Mouse (Mus musculus) midbrain, embryonic 15.5 days (tissue): ENCODE results near the gene Rnf6. TPM values are rescaled to one million over a fixed set of nuclear protein-coding genes. Genes with fewer than 3 reads are reported as not detected.

Experiments used
- ATAC-seq: fragments of 200-750 bp; cut with Nextera tagmentation; replicated peaks from 2 replicates; pipeline ENCODE4 v1.8.0; 2017; ENCODE audit warnings: moderate TSS enrichment
- H3K27ac ChIP-seq: fragments of 300-500 bp; sonication (generic); 2 replicates; pipeline ENCODE4 v1.5.1; 2015; ENCODE audit warnings: mild to moderate bottlenecking, inconsistent platforms
- H3K27me3 ChIP-seq: fragments of 300-500 bp; sonication (generic); replicated peaks from 2 replicates; pipeline ENCODE4 v1.6.1; 2015; ENCODE audit warnings: inconsistent platforms
- H3K36me3 ChIP-seq: fragments of 300-500 bp; sonication (generic); replicated peaks from 2 replicates; pipeline ENCODE4 v1.6.1; 2015; ENCODE audit warnings: inconsistent platforms
- H3K4me1 ChIP-seq: fragments of 300-500 bp; sonication (generic); 2 replicates; pipeline ENCODE4 v1.6.1; 2015; ENCODE audit warnings: inconsistent platforms
- H3K4me2 ChIP-seq: fragments of 300-500 bp; sonication (generic); 2 replicates; pipeline ENCODE4 v1.6.1; 2015; ENCODE audit warnings: inconsistent platforms, mild to moderate bottlenecking, moderate library complexity
- H3K4me3 ChIP-seq: fragments of 300-500 bp; sonication (generic); 2 replicates; pipeline ENCODE4 v1.5.1; 2015; ENCODE audit warnings: mild to moderate bottlenecking, inconsistent platforms
- H3K9ac ChIP-seq: fragments of 300-500 bp; sonication (generic); 2 replicates; pipeline ENCODE4 v1.6.1; 2015; ENCODE audit warnings: mild to moderate bottlenecking, inconsistent platforms
- H3K9me3 ChIP-seq: fragments of 300-500 bp; sonication (generic); 2 replicates; pipeline ENCODE4 v1.6.1; 2016; ENCODE audit warnings: inconsistent platforms
- WGBS: fragments of 180-500 bp; shearing (Covaris S2); methylation state at CpG from one replicate; pipeline ENCODE4 v1.1.7; 2015; ENCODE audit warnings: mixed read lengths; 5-methylcytosine and 5-hydroxymethylcytosine counted together
- polyA plus RNA-seq: library from polyadenylated mRNA; unstranded; fragments of >200 nt; fragmentation: Nextera tagmentation; extraction: Ambion mirVana; gene quantifications from 2 replicates; pipeline ENCODE4 v1.2.1, GENCODE M21; 2015

Rnf6 gene
- polyA plus RNA-seq, 1 experiment from 2014 or later = 33.6 TPM

GRCm38 (mm10) chr5:146227496-146227895 lies 6.1 kb upstream of the Rnf6 start:
- ATAC-seq = no peak
- 90% methylated on average over 8 of the region's 8 CpGs for WGBS
- no peaks in the 10 kb centered on the region for H3K36me3 ChIP-seq
- no peak overlapping the region for H3K9ac ChIP-seq
- no peak overlapping the region for H3K4me3 ChIP-seq
- no peaks in the 10 kb centered on the region for H3K9me3 ChIP-seq
- H3K4me1 ChIP-seq = peaks cover 12% of the 10 kb centered on the region
- H3K4me2 ChIP-seq = no peak overlapping the region
- no peaks in the 10 kb centered on the region for H3K27me3 ChIP-seq
- no peak overlapping the region for H3K27ac ChIP-seq

- no peak overlapping the region for H3K4me3 ChIP-seq
- H3K27ac ChIP-seq = no peak overlapping the region
- no peak overlapping the region for H3K9ac ChIP-seq
- H3K27me3 ChIP-seq = no peaks in the 10 kb centered on the region
- H3K4me2 ChIP-seq = no peak overlapping the region
- H3K36me3 ChIP-seq = no peaks in the 10 kb centered on the region
- no peaks in the 10 kb centered on the region for H3K9me3 ChIP-seq
- no peak for ATAC-seq
- H3K4me1 ChIP-seq = peaks cover 21% of the 10 kb centered on the region
- WGBS = 92% methylated on average over 5 of the region's 5 CpGs
Observed at GRCm38 (mm10) chr5:146223786-146224185, 2.4 kb upstream of the Rnf6 start.

GRCm38 (mm10) chr5:146221722-146222121 lies 367 bp upstream of the Rnf6 start:
- Histone ChIP-seq H3K4me3 (peak overlapping the region; percentile 88), H3K9me3 (no peaks in the 10 kb centered on the region), H3K36me3 (peaks cover 13% of the 10 kb centered on the region; the same call in 1 of the 2 replicates), H3K27ac (peak overlapping the region; percentile 98), H3K4me2 (peak overlapping the region; percentile 66), H3K4me1 (peaks cover 21% of the 10 kb centered on the region), H3K9ac (peak overlapping the region; percentile 85), H3K27me3 (no peaks in the 10 kb centered on the region)
- 24% methylated on average over 6 of the region's 6 CpGs for WGBS
- no peak for ATAC-seq

- Histone ChIP-seq H3K36me3 (peaks cover 20% of the 10 kb centered on the region), H3K4me2 (peak overlapping the region; percentile 66), H3K9me3 (no peaks in the 10 kb centered on the region), H3K27me3 (no peaks in the 10 kb centered on the region), H3K27ac (peak overlapping the region; percentile 98), H3K4me1 (peaks cover 21% of the 10 kb centered on the region), H3K9ac (peak overlapping the region; percentile 44), H3K4me3 (peak overlapping the region; percentile 88)
- peak; percentile 74 for ATAC-seq
- 8% methylated on average over 13 of the region's 13 CpGs for WGBS
Observed at GRCm38 (mm10) chr5:146220501-146220878, 865 bp downstream of the Rnf6 start.

- Histone ChIP-seq H3K27ac (no peak overlapping the region), H3K4me1 (no peaks in the 10 kb centered on the region), H3K9me3 (no peaks in the 10 kb centered on the region), H3K27me3 (no peaks in the 10 kb centered on the region), H3K4me3 (no peak overlapping the region), H3K4me2 (no peak overlapping the region), H3K9ac (no peak overlapping the region), H3K36me3 (peaks cover 67% of the 10 kb centered on the region)
- WGBS = 96% methylated on average over 5 of the region's 5 CpGs
- no peak for ATAC-seq
Observed at GRCm38 (mm10) chr5:146205537-146205936, 15.8 kb downstream of the Rnf6 start.

- peaks cover 64% of the 10 kb centered on the region for H3K36me3 ChIP-seq
- no peaks in the 10 kb centered on the region for H3K27me3 ChIP-seq
- no peak overlapping the region for H3K4me3 ChIP-seq
- H3K9me3 ChIP-seq = no peaks in the 10 kb centered on the region
- H3K9ac ChIP-seq = no peak overlapping the region
- ATAC-seq = no peak
- 96% methylated on average over 2 of the region's 2 CpGs for WGBS
- H3K27ac ChIP-seq = no peak overlapping the region
- no peak overlapping the region for H3K4me2 ChIP-seq
- no peaks in the 10 kb centered on the region for H3K4me1 ChIP-seq
Observed at GRCm38 (mm10) chr5:146203921-146204320, 17.4 kb downstream of the Rnf6 start.

- peaks cover 41% of the 10 kb centered on the region for H3K36me3 ChIP-seq
- ATAC-seq = no peak
Observed at GRCm38 (mm10) chr5:146200580-146200979, 20.8 kb downstream of the Rnf6 start.

GRCm38 (mm10) chr5:146199540-146199939 lies 21.8 kb downstream of the Rnf6 start:
- H3K36me3 ChIP-seq = peaks cover 31% of the 10 kb centered on the region
- WGBS = 86% methylated on average over 2 of the region's 2 CpGs
- no peak overlapping the region for H3K4me2 ChIP-seq
- no peak overlapping the region for H3K9ac ChIP-seq
- no peak for ATAC-seq
- no peak overlapping the region for H3K27ac ChIP-seq
- no peaks in the 10 kb centered on the region for H3K27me3 ChIP-seq
- H3K4me1 ChIP-seq = no peaks in the 10 kb centered on the region
- H3K4me3 ChIP-seq = no peak overlapping the region
- H3K9me3 ChIP-seq = no peaks in the 10 kb centered on the region

More at GRCm38 (mm10) chr5:146200580-146200979, 20.8 kb downstream of the Rnf6 start:
- no peaks in the 10 kb centered on the region for H3K4me1 ChIP-seq
- H3K27me3 ChIP-seq = no peaks in the 10 kb centered on the region
- no peak overlapping the region for H3K4me3 ChIP-seq
- H3K27ac ChIP-seq = no peak overlapping the region
- no peaks in the 10 kb centered on the region for H3K9me3 ChIP-seq
- H3K9ac ChIP-seq = no peak overlapping the region
- no peak overlapping the region for H3K4me2 ChIP-seq
- WGBS = 97% methylated on average over 6 of the region's 6 CpGs

- Histone ChIP-seq H3K9ac (no peak overlapping the region), H3K4me3 (no peak overlapping the region), H3K9me3 (no peaks in the 10 kb centered on the region), H3K4me2 (no peak overlapping the region), H3K27me3 (no peaks in the 10 kb centered on the region), H3K4me1 (no peaks in the 10 kb centered on the region), H3K36me3 (peaks cover 27% of the 10 kb centered on the region), H3K27ac (no peak overlapping the region)
- no peak for ATAC-seq
Observed at GRCm38 (mm10) chr5:146199073-146199472, 22.3 kb downstream of the Rnf6 start.

GRCm38 (mm10) chr5:146193360-146193759 lies 28.0 kb downstream of the Rnf6 start:
- Histone ChIP-seq H3K27ac (no peak overlapping the region), H3K4me3 (no peak overlapping the region), H3K4me1 (no peaks in the 10 kb centered on the region), H3K27me3 (no peaks in the 10 kb centered on the region), H3K36me3 (peaks cover 3% of the 10 kb centered on the region; the same call in 1 of the 2 replicates), H3K9ac (no peak overlapping the region), H3K9me3 (no peaks in the 10 kb centered on the region), H3K4me2 (no peak overlapping the region)
- no peak for ATAC-seq
- 85% methylated on average over 8 of the region's 8 CpGs for WGBS

GRCm38 (mm10) chr5:146190501-146191269 lies 30.7 kb downstream of the Rnf6 start:
- ATAC-seq = no peak
- WGBS = 64% methylated on average over 3 of the region's 3 CpGs
- Histone ChIP-seq H3K9me3 (no peaks in the 10 kb centered on the region), H3K4me1 (no peaks in the 10 kb centered on the region), H3K4me2 (no peak overlapping the region), H3K4me3 (no peak overlapping the region), H3K36me3 (no peaks in the 10 kb centered on the region), H3K9ac (no peak overlapping the region), H3K27me3 (no peaks in the 10 kb centered on the region), H3K27ac (no peak overlapping the region)

GRCm38 (mm10) chr5:146190093-146190492 lies 31.3 kb downstream of the Rnf6 start:
- H3K9ac ChIP-seq = no peak overlapping the region
- no peaks in the 10 kb centered on the region for H3K4me1 ChIP-seq
- WGBS = 64% methylated on average over 4 of the region's 4 CpGs
- H3K4me3 ChIP-seq = no peak overlapping the region
- H3K27ac ChIP-seq = no peak overlapping the region
- no peaks in the 10 kb centered on the region for H3K27me3 ChIP-seq
- H3K36me3 ChIP-seq = no peaks in the 10 kb centered on the region
- no peak overlapping the region for H3K4me2 ChIP-seq
- ATAC-seq = no peak
- H3K9me3 ChIP-seq = no peaks in the 10 kb centered on the region

- H3K27me3 ChIP-seq = no peaks in the 10 kb centered on the region
- no peak overlapping the region for H3K4me2 ChIP-seq
- no peak overlapping the region for H3K4me3 ChIP-seq
- 88% methylated on average over 7 of the region's 7 CpGs for WGBS
- H3K9me3 ChIP-seq = no peaks in the 10 kb centered on the region
- H3K4me1 ChIP-seq = no peaks in the 10 kb centered on the region
- H3K27ac ChIP-seq = no peak overlapping the region
- ATAC-seq = no peak
- H3K36me3 ChIP-seq = no peaks in the 10 kb centered on the region
- H3K9ac ChIP-seq = no peak overlapping the region
Observed at GRCm38 (mm10) chr5:146188712-146189111, 32.6 kb downstream of the Rnf6 start.
